Comparison of ENCODE assay signal across 20 mouse cellular contexts in the genomic region with DNA sequence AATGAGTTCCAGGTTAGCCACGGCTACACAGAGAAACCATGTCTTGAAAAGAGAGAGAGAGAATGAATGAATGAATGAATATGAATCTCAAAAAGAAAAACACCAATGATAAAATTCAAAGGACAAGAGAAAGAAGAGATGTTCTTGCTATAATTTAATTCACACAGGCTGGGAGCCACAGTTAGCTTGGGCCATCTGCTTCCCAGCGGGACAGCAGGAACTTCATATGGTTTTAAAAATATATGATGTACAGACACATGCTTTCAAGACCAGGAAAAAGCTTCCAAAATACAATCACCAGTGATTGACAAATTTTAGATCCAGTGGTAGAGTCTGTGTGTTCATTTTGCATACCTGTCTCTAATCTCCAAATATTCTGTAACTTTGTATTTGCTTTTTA. TPM values are rescaled to one million over a fixed set of nuclear protein-coding genes. Genes with fewer than 3 reads are reported as not detected.
DNase-seq lines count a peak whose midpoint lies in the region.
"Had no signal": no experiment of that assay in that cellular context is flagged by ENCODE, and none has a peak within 500 bp of the region (broad histone marks: within the 10 kb centered on the region; RNA-seq: fewer than 3 reads in every experiment).

No protein-coding gene starts in this region.

- DNase-seq in layer of hippocampus, adult 11-12 months (ENCODE audit: low spot score): peak; percentile 28
- no peak for DNase-seq in layer of hippocampus, postnatal 10 days (ENCODE audit: low spot score in 2 of 2)
- DNase-seq in right cerebral cortex, postnatal 10 days (ENCODE audit: low spot score in 2 of 2): peak; percentile 51 to 78
- no peak for DNase-seq in right cerebral cortex, postnatal 14 days
- peak; percentile 26 for DNase-seq in brain, embryonic 18.5 days (ENCODE audit: low read depth, low spot score)
- DNase-seq in layer of hippocampus, postnatal 36 days: peak; percentile 11 to 24
- DNase-seq in kidney, postnatal 14 days: no peak
- no peak for DNase-seq in embryo, embryonic 11 days
- DNase-seq: adrenal gland, adult 2 months; adrenal gland, postnatal 14 days; cerebellum, adult 18-20 months; cerebellum, adult 9-10 months; cerebellum, postnatal 14 days; gastrocnemius, postnatal 10 days; gastrocnemius, postnatal 36 days; heart, adult 2 months; heart, postnatal 14 days; heart, postnatal 4 days had no signal

RNA-seq across cellular contexts. Expression of a gene that starts 9.0 kb away (rescaled TPM):
- 1 to 10 TPM; 6.2 to 6.6 TPM for total RNA-seq in layer of hippocampus, postnatal 10 days (2021)
- 1 to 10 TPM; 3.2 to 4.2 TPM for total RNA-seq in layer of hippocampus, postnatal 36 days (2021)
- total RNA-seq: granulocyte monocyte progenitor cell, adult 5-6 weeks; MEL had no signal

Comparison
In these comparisons a context has a peak if more than half of its experiments do, and no peak if none do; other contexts are left out.
1. DNase-seq: peak in layer of hippocampus, adult 11-12 months (single experiment), right cerebral cortex, postnatal 10 days (2 of 2), brain, embryonic 18.5 days (single experiment) and layer of hippocampus, postnatal 36 days (2 of 2); none in layer of hippocampus, postnatal 10 days (0 of 2), right cerebral cortex, postnatal 14 days (single experiment), kidney, postnatal 14 days (single experiment) and embryo, embryonic 11 days (single experiment).